Mouse (Mus musculus): Measurements from ENCODE around the gene Mblac2. TPM values are rescaled to one million over a fixed set of nuclear protein-coding genes. Genes with fewer than 3 reads are reported as not detected.

Mblac2 gene
- total and polyA plus RNA-seq, 3 experiments, result 0.13 to 0.71 (median 0.42) TPM

DNA sequence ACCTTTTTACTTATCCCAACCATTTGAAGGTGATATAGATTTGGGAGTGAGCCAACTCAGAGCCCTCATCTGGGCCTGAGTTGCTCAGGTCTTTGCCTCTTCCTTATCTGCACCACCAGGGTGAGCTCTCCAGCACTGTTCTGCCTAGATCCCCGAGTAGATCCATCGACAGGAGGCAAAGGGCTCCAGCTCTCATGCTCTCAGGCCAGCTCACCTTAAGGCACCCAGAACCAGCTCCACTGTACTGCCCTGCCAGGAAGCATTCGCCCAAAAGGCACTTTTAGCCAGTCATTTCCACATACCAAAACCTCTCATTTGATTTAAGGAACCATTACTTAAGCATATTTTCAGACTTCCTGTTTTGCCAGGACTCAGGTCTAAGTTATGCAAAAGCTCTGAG is 29.8 kb downstream of the Mblac2 start:
- dilution Hi-C loops (cut with MboI; ENCODE audit: extremely low pct_ligation_motif_present, extremely low pct_unique_long_range_greater_than_20kb, low sequenced_read_pairs) (no loop called here), in situ Hi-C loops (cut with MboI; ENCODE audit: low pct_ligation_motif_present, low pct_unique_long_range_greater_than_20kb, low sequenced_read_pairs) (no loop called here)
- Histone ChIP-seq H3K9me3 (replicated peaks; ENCODE audit: low read length) (no peaks in the 10 kb centered on the region), H3K27ac (ENCODE audit: insufficient read depth, low read depth) (no peak overlapping the region), H3K4me3 (replicated peaks in 1 of 3; ENCODE audit: low read depth in 2 of 3, low read length in 2 of 3, poor library complexity in 1 of 3) (no peak overlapping the region), H3K9ac (ENCODE audit: insufficient read depth, low read depth) (no peak overlapping the region), H3K27me3 (replicated peaks) (no peaks in the 10 kb centered on the region), H3K79me2 (replicated peaks; ENCODE audit: control insufficient read depth, extremely low read depth, insufficient read depth, poor library complexity, severe bottlenecking) (no peaks in the 10 kb centered on the region), H3K4me2 (ENCODE audit: insufficient read depth, low read depth, poor library complexity, severe bottlenecking) (peak overlapping the region; percentile 15; the same call in 1 of the 2 replicates), H3K36me3 (replicated peaks in 1 of 2; ENCODE audit: control insufficient read depth in 1 of 2, insufficient read depth in 1 of 2, low read length in 1 of 2) (no peaks in the 10 kb centered on the region), H3K4me1 (ENCODE audit: control insufficient read depth in 1 of 2, insufficient read depth in 2 of 2) (peaks cover 10 to 13% of the 10 kb centered on the region in 2 experiments)
- TF ChIP-seq ZMIZ1 (IDR thresholded peaks at IDR 0.05; ENCODE audit: low read depth, low read length) (no peak), RCOR1 (conservative IDR thresholded peaks at IDR 0.05; ENCODE audit: low read depth, low read length) (no peak), POLR2A (IDR thresholded peaks at IDR 0.05; ENCODE audit: low read depth, low read length) (no peak), MYC (IDR thresholded peaks at IDR 0.05; ENCODE audit: low read depth, low read length) (no peak), CTCF (conservative IDR thresholded peaks at IDR 0.05 in 1 of 2, IDR thresholded peaks at IDR 0.05 in 1 of 2; ENCODE audit: low read depth in 2 of 2, low read length in 2 of 2) (peak in 1 of 2 experiments; percentile 52; a peak in 2 of 4 replicates), ZC3H11A (IDR thresholded peaks at IDR 0.05; ENCODE audit: low read depth, low read length) (no peak), PAX5 (IDR thresholded peaks at IDR 0.05; ENCODE audit: low read length) (no peak), NRF1 (IDR thresholded peaks at IDR 0.05; ENCODE audit: low read depth, low read length) (no peak), JUN (IDR thresholded peaks at IDR 0.05; ENCODE audit: insufficient read depth, low read depth, low read length) (no peak), SMC3 (IDR thresholded peaks at IDR 0.05; ENCODE audit: low read depth, low read length) (peak; percentile 31), RAD21 (IDR thresholded peaks at IDR 0.05; ENCODE audit: low read depth, low read length) (no peak; the same call in 1 of the 2 replicates), BHLHE40 (IDR thresholded peaks at IDR 0.05; ENCODE audit: low read depth, low read length) (no peak), MXI1 (IDR thresholded peaks at IDR 0.05; ENCODE audit: low read depth, low read length) (no peak), CHD1 (IDR thresholded peaks at IDR 0.05; ENCODE audit: low read depth, low read length) (no peak), ZKSCAN1 (IDR thresholded peaks at IDR 0.05; ENCODE audit: borderline replicate concordance, low read depth, low read length) (no peak), USF2 (conservative IDR thresholded peaks at IDR 0.05; ENCODE audit: low read depth, low read length) (no peak)
- DNase-seq (ENCODE audit: extremely low read depth), result peak; percentile 24

DNA sequence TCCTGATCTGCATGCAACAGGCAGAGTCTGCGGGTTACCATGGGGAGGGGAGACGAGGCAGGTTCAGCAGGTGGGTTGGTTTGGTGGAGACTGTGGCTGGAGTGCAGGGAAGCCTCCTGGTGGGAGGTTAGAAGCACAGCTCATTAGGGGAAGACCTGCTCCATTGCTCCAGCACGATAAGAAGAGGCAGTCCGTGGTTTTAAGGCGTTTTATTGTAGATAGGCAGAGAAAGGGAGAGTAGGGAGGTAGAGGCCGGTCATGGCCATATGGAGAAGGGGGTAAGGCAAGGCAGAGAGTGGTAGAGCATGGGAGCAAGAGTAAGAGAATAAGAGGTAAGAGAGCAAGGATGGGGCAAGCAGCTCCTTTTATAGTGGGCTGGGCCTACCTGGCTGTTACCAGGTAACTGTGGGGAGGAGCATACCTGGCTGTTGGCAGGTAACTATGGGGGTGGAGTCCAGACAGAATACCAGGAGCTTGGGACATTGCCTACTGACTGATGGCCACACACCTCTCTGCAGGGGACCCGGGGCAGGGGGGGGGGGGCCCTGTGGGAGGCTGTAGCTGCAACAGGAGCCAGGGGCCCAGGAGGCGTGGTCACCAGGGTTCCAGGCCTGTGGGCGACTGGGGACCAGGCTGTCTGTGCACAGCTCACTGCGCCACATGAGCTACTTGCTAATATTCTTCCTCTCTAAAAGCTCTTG is 32.4 kb downstream of the Mblac2 start:
- dilution Hi-C loops (cut with MboI; ENCODE audit: extremely low pct_ligation_motif_present, extremely low pct_unique_long_range_greater_than_20kb, low sequenced_read_pairs), result no loop called here
- H3K9me3 ChIP-seq (replicated peaks; ENCODE audit: low read length), result no peaks in the 10 kb centered on the region
- no peaks in the 10 kb centered on the region for H3K27me3 ChIP-seq (replicated peaks)
- H3K4me1 ChIP-seq (ENCODE audit: control insufficient read depth in 1 of 2, insufficient read depth in 2 of 2), result peaks cover 10 to 13% of the 10 kb centered on the region in 2 experiments
- H3K36me3 ChIP-seq (replicated peaks in 1 of 2; ENCODE audit: control insufficient read depth in 1 of 2, insufficient read depth in 1 of 2, low read length in 1 of 2), result no peaks in the 10 kb centered on the region
- no peak overlapping the region for H3K4me2 ChIP-seq (ENCODE audit: insufficient read depth, low read depth, poor library complexity, severe bottlenecking)
- H3K79me2 ChIP-seq (replicated peaks; ENCODE audit: control insufficient read depth, extremely low read depth, insufficient read depth, poor library complexity, severe bottlenecking), result no peaks in the 10 kb centered on the region
- no peak overlapping the region for H3K27ac ChIP-seq (ENCODE audit: insufficient read depth, low read depth)
- H3K4me3 ChIP-seq (replicated peaks in 1 of 3; ENCODE audit: low read depth in 2 of 3, low read length in 2 of 3, poor library complexity in 1 of 3), result no peak overlapping the region
- TF ChIP-seq ZNF384 (IDR thresholded peaks at IDR 0.05; ENCODE audit: low read depth, low read length), result no peak
- TF ChIP-seq POLR2AphosphoS2 (IDR thresholded peaks at IDR 0.05; ENCODE audit: low read depth, low read length), result no peak
- TF ChIP-seq USF2 (conservative IDR thresholded peaks at IDR 0.05; ENCODE audit: low read depth, low read length), result no peak
- no peak for TF ChIP-seq CHD1 (IDR thresholded peaks at IDR 0.05; ENCODE audit: low read depth, low read length)
- TF ChIP-seq ZKSCAN1 (IDR thresholded peaks at IDR 0.05; ENCODE audit: borderline replicate concordance, low read depth, low read length), result no peak
- H3K9ac ChIP-seq (ENCODE audit: insufficient read depth, low read depth), result no peak overlapping the region
- DNase-seq (ENCODE audit: extremely low read depth), result no peak
- in situ Hi-C loops (cut with MboI; ENCODE audit: low pct_ligation_motif_present, low pct_unique_long_range_greater_than_20kb, low sequenced_read_pairs), result no loop called here
